In the genomic region with DNA sequence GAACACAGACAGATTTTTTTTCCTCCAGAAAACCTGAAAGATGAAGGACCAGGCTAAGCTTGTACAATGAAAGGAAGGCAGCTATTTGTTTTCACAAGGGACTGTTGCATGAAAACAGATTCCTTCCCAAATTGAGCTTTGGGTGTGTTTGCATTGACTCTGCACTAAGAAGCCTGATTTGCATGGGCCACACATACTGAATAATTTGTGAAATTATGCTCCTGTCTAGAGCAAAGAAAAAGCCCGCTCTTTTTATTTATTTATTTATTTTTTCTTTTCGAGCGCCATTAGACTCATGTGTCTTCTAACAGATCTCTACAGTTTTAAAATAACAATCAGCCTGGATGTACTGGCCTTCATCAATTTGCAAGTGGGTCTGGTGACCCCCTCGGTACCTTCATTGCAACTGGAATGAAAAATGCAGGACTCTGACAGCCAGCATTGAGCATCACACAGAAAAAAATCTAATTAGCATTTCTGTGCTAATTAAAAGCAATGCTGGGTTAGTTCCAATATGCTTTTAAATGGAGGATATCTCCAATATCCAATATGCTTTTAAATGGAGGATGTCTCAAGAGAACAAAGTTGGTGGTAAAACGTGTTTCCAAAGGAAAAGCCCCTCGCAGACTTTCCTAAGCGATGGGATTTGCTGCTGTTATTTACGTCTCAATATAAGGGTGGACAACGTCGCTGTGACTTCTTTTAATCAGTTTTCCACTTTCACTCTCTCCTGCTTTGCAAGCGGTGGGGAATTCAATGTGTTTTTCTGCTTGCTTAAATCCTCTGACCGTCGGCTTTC, we compare ENCODE assay signal across 11 mouse cellular contexts.
DNase-seq lines count a peak whose midpoint lies in the region; ATAC-seq and TF ChIP-seq lines count a peak whose summit lies in the region.
"Had no signal": no experiment of that assay in that cellular context is flagged by ENCODE, and none has a peak within 500 bp of the region (broad histone marks: within the 10 kb centered on the region; RNA-seq: fewer than 3 reads in every experiment).

No protein-coding gene starts in this region.

- 3% methylated on average over 13 of the region's 13 CpGs for WGBS in forebrain, embryonic 14.5 days
- 35% methylated on average over 13 of the region's 13 CpGs for WGBS in limb, embryonic 14.5 days
- 38% methylated on average over 13 of the region's 13 CpGs for WGBS in stomach, embryonic 15.5 days

- no peak overlapping the region for H3K9ac ChIP-seq in forebrain, embryonic 14.5 days (ENCODE audit: low read length)
- no peak overlapping the region for H3K9ac ChIP-seq in limb, embryonic 14.5 days (ENCODE audit: low read depth, low read length, severe bottlenecking)
- H3K9ac ChIP-seq in stomach, embryonic 15.5 days: no peak overlapping the region

- no peak overlapping the region for H3K4me3 ChIP-seq in forebrain, embryonic 14.5 days (ENCODE audit: low read depth, low read length)
- H3K4me3 ChIP-seq in limb, embryonic 14.5 days (replicated peaks; ENCODE audit: low read length): no peak overlapping the region
- no peak overlapping the region for H3K4me3 ChIP-seq in stomach, embryonic 15.5 days (replicated peaks)

- TF ChIP-seq POLR2A in limb, embryonic 14.5 days (IDR thresholded peaks at IDR 0.05; ENCODE audit: borderline replicate concordance, extremely low read depth, insufficient read depth, insufficient read length): no peak

- H3K9me3 ChIP-seq in forebrain, embryonic 14.5 days (replicated peaks; ENCODE audit: control insufficient read depth, low read length): no peaks in the 10 kb centered on the region
- no peaks in the 10 kb centered on the region for H3K9me3 ChIP-seq in limb, embryonic 14.5 days (ENCODE audit: control insufficient read depth, low read length)
- H3K9me3 ChIP-seq in stomach, embryonic 15.5 days: no peaks in the 10 kb centered on the region

- H3K27ac ChIP-seq in forebrain, embryonic 14.5 days (ENCODE audit: low read depth, low read length): peak overlapping the region; percentile 67
- no peak overlapping the region for H3K27ac ChIP-seq in limb, embryonic 14.5 days (replicated peaks; ENCODE audit: low read depth, low read length)
- no peak overlapping the region for H3K27ac ChIP-seq in stomach, embryonic 15.5 days

- intact Hi-C loops in heart, postnatal 10 days (cut with DNase I): no loop called here

- peak overlapping the region; percentile 34 for H3K4me2 ChIP-seq in forebrain, embryonic 14.5 days (ENCODE audit: low read length)
- H3K4me2 ChIP-seq in limb, embryonic 14.5 days (replicated peaks; ENCODE audit: low read depth, low read length, severe bottlenecking): peak overlapping the region; percentile 18
- H3K4me2 ChIP-seq in stomach, embryonic 15.5 days: peak overlapping the region; percentile 16; the same call in 1 of the 2 replicates

- no peaks in the 10 kb centered on the region for H3K27me3 ChIP-seq in forebrain, embryonic 14.5 days (replicated peaks; ENCODE audit: control insufficient read depth, insufficient read depth, low read length)
- H3K27me3 ChIP-seq in limb, embryonic 14.5 days (ENCODE audit: control insufficient read depth, insufficient read depth, low read length): no peaks in the 10 kb centered on the region
- no peaks in the 10 kb centered on the region for H3K27me3 ChIP-seq in stomach, embryonic 15.5 days (replicated peaks)

- no peaks in the 10 kb centered on the region for H3K36me3 ChIP-seq in forebrain, embryonic 14.5 days (ENCODE audit: control insufficient read depth, insufficient read depth, low read length)
- H3K36me3 ChIP-seq in limb, embryonic 14.5 days (ENCODE audit: control insufficient read depth, insufficient read depth, low read length): no peaks in the 10 kb centered on the region
- H3K36me3 ChIP-seq in stomach, embryonic 15.5 days: no peaks in the 10 kb centered on the region

- ATAC-seq in forebrain, embryonic 14.5 days: peak; percentile 60
- no peak for ATAC-seq in limb, embryonic 14.5 days (ENCODE audit: low FRiP score, low read depth)
- no peak for ATAC-seq in stomach, embryonic 15.5 days (ENCODE audit: insufficient read depth, low FRiP score, low read depth)
- ATAC-seq in megakaryocyte progenitor cell, adult 5-6 weeks (replicated peaks; ENCODE audit: poor library complexity): no peak

- peak; percentile 6 to 14 for DNase-seq in layer of hippocampus, postnatal 10 days (ENCODE audit: low spot score in 2 of 2)
- DNase-seq in layer of hippocampus, postnatal 36 days: no peak
- DNase-seq in forebrain, embryonic 14.5 days (ENCODE audit: low spot score): peak; percentile 87
- no peak for DNase-seq in limb, embryonic 14.5 days (ENCODE audit: low spot score)
- no peak for DNase-seq in heart, postnatal 10 days
- no peak for DNase-seq in cerebellum, adult 11 months
- DNase-seq: cerebellum, adult 18-20 months; lung, postnatal 36 days; right cerebral cortex, adult 18-20 months had no signal

- peaks cover 18% of the 10 kb centered on the region for H3K4me1 ChIP-seq in forebrain, embryonic 14.5 days (ENCODE audit: control insufficient read depth, insufficient read depth, low read length)
- peaks cover 7% of the 10 kb centered on the region; the same call in 1 of the 2 replicates for H3K4me1 ChIP-seq in limb, embryonic 14.5 days (ENCODE audit: control insufficient read depth, insufficient read depth, low read length)
- peaks cover 9% of the 10 kb centered on the region; the same call in 1 of the 2 replicates for H3K4me1 ChIP-seq in stomach, embryonic 15.5 days

Comparison
In these comparisons a context has a peak if more than half of its experiments do, and no peak if none do; other contexts are left out.
1. DNase-seq: peak in layer of hippocampus, postnatal 10 days (2 of 2) and forebrain, embryonic 14.5 days (single experiment); none in layer of hippocampus, postnatal 36 days (0 of 2), limb, embryonic 14.5 days (single experiment), heart, postnatal 10 days (0 of 2) and cerebellum, adult 11 months (single experiment).
2. Peak in every context shown above with its lines, with median percentiles within 50 percentile points of each other: H3K4me2 ChIP-seq.